Mouse (Mus musculus): ENCODE measurements around the gene Rem1. TPM values are rescaled to one million over a fixed set of nuclear protein-coding genes. Genes with fewer than 3 reads are reported as not detected.

The Rem1 gene
- 0.26 and 0.38 TPM in 2 replicates for polyA plus RNA-seq (2016; fragmentation: Nextera tagmentation; extraction: Ambion mirVana)

GRCm38 (mm10) chr2:152626774-152627591 is at the start of gene Rem1:
Gene Rem1 (plus strand): TSS chr2:152626951.
- no peaks in the 10 kb centered on the region for H3K9me3 ChIP-seq
- peak within 1 kb of the TSS; percentile 38 for H3K4me3 ChIP-seq (replicated peaks)
- H3K27ac ChIP-seq, result no peak within 1 kb of the TSS
- peak within 1 kb of the TSS; percentile 33; the same call in 1 of the 2 replicates for H3K9ac ChIP-seq
- 0 out of 2 replicates have a peak, but pooled peaks have one; percentile 9 for ATAC-seq (ENCODE audit: low FRiP score)
- no peaks in the 10 kb centered on the region for H3K36me3 ChIP-seq (replicated peaks)
- H3K27me3 ChIP-seq, result peaks cover 59% of the 10 kb centered on the region
- H3K4me2 ChIP-seq, result peak within 1 kb of the TSS; percentile 60
- H3K4me1 ChIP-seq, result peaks cover 23% of the 10 kb centered on the region
- 2% methylated on average over 59 of the region's 59 CpGs for WGBS

- H3K9me3 ChIP-seq, result no peaks in the 10 kb centered on the region
- no peak within 1 kb of the TSS for H3K4me3 ChIP-seq (replicated peaks)
- H3K4me1 ChIP-seq, result no peaks in the 10 kb centered on the region
- H3K9ac ChIP-seq, result no peak within 1 kb of the TSS
- 70% methylated on average over 7 of the region's 7 CpGs for WGBS
- H3K27me3 ChIP-seq, result no peaks in the 10 kb centered on the region
- no peaks in the 10 kb centered on the region for H3K36me3 ChIP-seq (replicated peaks)
- ATAC-seq (ENCODE audit: low FRiP score), result no peak
- no peak within 1 kb of the TSS for H3K4me2 ChIP-seq
- no peak within 1 kb of the TSS for H3K27ac ChIP-seq
These were observed 46.6 kb upstream of the Rem1 start, which contains the start of gene Defb19 for GRCm38 (mm10) chr2:152580107-152580506. Gene Defb19 (minus strand): TSS chr2:152580312.

GRCm38 (mm10) chr2:152580612-152581011 is 46.1 kb upstream of the Rem1 start:
- H3K36me3 ChIP-seq (replicated peaks), result no peaks in the 10 kb centered on the region
- no peak for ATAC-seq (ENCODE audit: low FRiP score)
- H3K27me3 ChIP-seq, result no peaks in the 10 kb centered on the region
- 88% methylated on average over 11 of the region's 11 CpGs for WGBS
- no peak overlapping the region for H3K4me3 ChIP-seq (replicated peaks)
- no peak overlapping the region for H3K4me2 ChIP-seq
- no peak overlapping the region for H3K9ac ChIP-seq
- no peaks in the 10 kb centered on the region for H3K9me3 ChIP-seq
- H3K27ac ChIP-seq, result no peak overlapping the region
- no peaks in the 10 kb centered on the region for H3K4me1 ChIP-seq

- H3K4me1 ChIP-seq, result peaks cover 7% of the 10 kb centered on the region; the same call in 1 of the 2 replicates
- no peaks in the 10 kb centered on the region for H3K36me3 ChIP-seq (replicated peaks)
- H3K27me3 ChIP-seq, result no peaks in the 10 kb centered on the region
- no peak overlapping the region for H3K4me3 ChIP-seq (replicated peaks)
- no peak overlapping the region for H3K4me2 ChIP-seq
- no peaks in the 10 kb centered on the region for H3K9me3 ChIP-seq
- H3K9ac ChIP-seq, result no peak overlapping the region
- no peak overlapping the region for H3K27ac ChIP-seq
- no peak for ATAC-seq (ENCODE audit: low FRiP score)
- WGBS, result 81% methylated on average over 4 of the region's 4 CpGs
These were observed 39.7 kb upstream of the Rem1 start for GRCm38 (mm10) chr2:152586926-152587560.

GRCm38 (mm10) chr2:152588450-152588849 is 38.3 kb upstream of the Rem1 start:
- 39% methylated on average over 2 of the region's 2 CpGs for WGBS
- no peak overlapping the region for H3K9ac ChIP-seq
- no peaks in the 10 kb centered on the region for H3K9me3 ChIP-seq
- ATAC-seq (ENCODE audit: low FRiP score), result no peak
- no peak overlapping the region for H3K4me2 ChIP-seq
- H3K4me1 ChIP-seq, result peaks cover 7% of the 10 kb centered on the region; the same call in 1 of the 2 replicates
- no peaks in the 10 kb centered on the region for H3K27me3 ChIP-seq
- no peaks in the 10 kb centered on the region for H3K36me3 ChIP-seq (replicated peaks)
- H3K4me3 ChIP-seq (replicated peaks), result no peak overlapping the region
- H3K27ac ChIP-seq, result no peak overlapping the region

GRCm38 (mm10) chr2:152589021-152589420 is 37.7 kb upstream of the Rem1 start:
- no peak overlapping the region for H3K4me3 ChIP-seq (replicated peaks)
- H3K9me3 ChIP-seq, result no peaks in the 10 kb centered on the region
- no peak for ATAC-seq (ENCODE audit: low FRiP score)
- H3K9ac ChIP-seq, result no peak overlapping the region
- H3K36me3 ChIP-seq (replicated peaks), result no peaks in the 10 kb centered on the region
- 33% methylated on average over 6 of the region's 6 CpGs for WGBS
- no peak overlapping the region for H3K27ac ChIP-seq
- H3K4me2 ChIP-seq, result no peak overlapping the region
- H3K27me3 ChIP-seq, result no peaks in the 10 kb centered on the region
- peaks cover 7% of the 10 kb centered on the region; the same call in 1 of the 2 replicates for H3K4me1 ChIP-seq

GRCm38 (mm10) chr2:152599299-152599698 is 27.5 kb upstream of the Rem1 start, which contains the start of gene Defb45:
Gene Defb45 (minus strand): TSS chr2:152599399.
- no peak within 1 kb of the TSS for H3K27ac ChIP-seq
- H3K9ac ChIP-seq, result no peak within 1 kb of the TSS
- no peaks in the 10 kb centered on the region for H3K36me3 ChIP-seq (replicated peaks)
- no peak within 1 kb of the TSS for H3K4me3 ChIP-seq (replicated peaks)
- H3K4me2 ChIP-seq, result no peak within 1 kb of the TSS
- WGBS, result 68% methylated on average over 7 of the region's 7 CpGs
- H3K27me3 ChIP-seq, result no peaks in the 10 kb centered on the region
- H3K9me3 ChIP-seq, result no peaks in the 10 kb centered on the region
- no peaks in the 10 kb centered on the region for H3K4me1 ChIP-seq
- no peak for ATAC-seq (ENCODE audit: low FRiP score)

- H3K4me2 ChIP-seq, result no peak overlapping the region
- WGBS, result 92% methylated on average over 6 of the region's 6 CpGs
- no peaks in the 10 kb centered on the region for H3K27me3 ChIP-seq
These were observed 26.7 kb upstream of the Rem1 start for GRCm38 (mm10) chr2:152600076-152600475.

GRCm38 (mm10) chr2:152601275-152601960 is 25.3 kb upstream of the Rem1 start:
- Histone ChIP-seq H3K36me3 (replicated peaks) (no peaks in the 10 kb centered on the region), H3K27ac (no peak overlapping the region), H3K9me3 (no peaks in the 10 kb centered on the region), H3K4me2 (no peak overlapping the region), H3K9ac (no peak overlapping the region), H3K4me3 (replicated peaks) (no peak overlapping the region), H3K4me1 (no peaks in the 10 kb centered on the region), H3K27me3 (no peaks in the 10 kb centered on the region)
- WGBS, result 76% methylated on average over 4 of the region's 4 CpGs
- no peak for ATAC-seq (ENCODE audit: low FRiP score)

More at GRCm38 (mm10) chr2:152600076-152600475, 26.7 kb upstream of the Rem1 start:
- no peak overlapping the region for H3K27ac ChIP-seq
- no peak overlapping the region for H3K4me3 ChIP-seq (replicated peaks)
- no peak for ATAC-seq (ENCODE audit: low FRiP score)
- no peak overlapping the region for H3K9ac ChIP-seq
- H3K9me3 ChIP-seq, result no peaks in the 10 kb centered on the region
- H3K36me3 ChIP-seq (replicated peaks), result no peaks in the 10 kb centered on the region
- no peaks in the 10 kb centered on the region for H3K4me1 ChIP-seq

GRCm38 (mm10) chr2:152604057-152604456 is 22.7 kb upstream of the Rem1 start, which contains the start of gene Defb36:
Gene Defb36 (plus strand): TSS chr2:152604327.
- no peaks in the 10 kb centered on the region for H3K36me3 ChIP-seq (replicated peaks)
- WGBS, result 84% methylated on average over 15 of the region's 15 CpGs
- no peaks in the 10 kb centered on the region for H3K4me1 ChIP-seq
- H3K27ac ChIP-seq, result no peak within 1 kb of the TSS
- H3K27me3 ChIP-seq, result no peaks in the 10 kb centered on the region
- no peaks in the 10 kb centered on the region for H3K9me3 ChIP-seq
- ATAC-seq (ENCODE audit: low FRiP score), result no peak
- H3K9ac ChIP-seq, result no peak within 1 kb of the TSS
- H3K4me3 ChIP-seq (replicated peaks), result no peak within 1 kb of the TSS
- no peak within 1 kb of the TSS for H3K4me2 ChIP-seq

GRCm38 (mm10) chr2:152607746-152608145 is 19.0 kb upstream of the Rem1 start:
- H3K4me1 ChIP-seq, result no peaks in the 10 kb centered on the region
- 77% methylated on average over 6 of the region's 6 CpGs for WGBS
- no peak overlapping the region for H3K9ac ChIP-seq
- no peak overlapping the region for H3K4me2 ChIP-seq
- no peak for ATAC-seq (ENCODE audit: low FRiP score)
- no peak overlapping the region for H3K4me3 ChIP-seq (replicated peaks)
- H3K9me3 ChIP-seq, result no peaks in the 10 kb centered on the region
- no peaks in the 10 kb centered on the region for H3K36me3 ChIP-seq (replicated peaks)
- no peaks in the 10 kb centered on the region for H3K27me3 ChIP-seq
- no peak overlapping the region for H3K27ac ChIP-seq

- Histone ChIP-seq H3K4me1 (no peaks in the 10 kb centered on the region), H3K9ac (no peak overlapping the region), H3K4me2 (no peak overlapping the region), H3K9me3 (no peaks in the 10 kb centered on the region), H3K36me3 (replicated peaks) (no peaks in the 10 kb centered on the region), H3K4me3 (replicated peaks) (no peak overlapping the region), H3K27ac (no peak overlapping the region), H3K27me3 (no peaks in the 10 kb centered on the region)
- 95% methylated on average over 1 of the region's 1 CpGs for WGBS
- ATAC-seq (ENCODE audit: low FRiP score), result no peak
These were observed 18.0 kb upstream of the Rem1 start for GRCm38 (mm10) chr2:152608719-152609118.
